Mouse (Mus musculus): ENCODE data around the gene Galnt6. TPM values are rescaled to one million over a fixed set of nuclear protein-coding genes. Genes with fewer than 3 reads are reported as not detected.

Gene Galnt6
- polyA plus RNA-seq, 1 experiment from 2014 or later: 1.3 TPM

GRCm38 (mm10) chr15:100732580-100732979 lies 3.4 kb upstream of the Galnt6 start:
- Histone ChIP-seq H3K4me1 (peaks cover 62% of the 10 kb centered on the region), H3K36me3 (no peaks in the 10 kb centered on the region), H3K27me3 (replicated peaks) (peaks cover 56% of the 10 kb centered on the region), H3K27ac (no peak overlapping the region), H3K4me2 (no peak overlapping the region), H3K9ac (no peak overlapping the region), H3K4me3 (no peak overlapping the region), H3K9me3 (replicated peaks) (no peaks in the 10 kb centered on the region)
- 16% methylated on average over 5 of the region's 5 CpGs for WGBS (ENCODE audit: insufficient replicate concordance)
- no peak for ATAC-seq

- Histone ChIP-seq H3K4me2 (no peak overlapping the region), H3K27me3 (replicated peaks) (peaks cover 71% of the 10 kb centered on the region), H3K4me3 (no peak overlapping the region), H3K9me3 (replicated peaks) (no peaks in the 10 kb centered on the region), H3K4me1 (peaks cover 53% of the 10 kb centered on the region), H3K27ac (no peak overlapping the region), H3K36me3 (no peaks in the 10 kb centered on the region), H3K9ac (no peak overlapping the region)
- no peak for ATAC-seq
- 37% methylated on average over 9 of the region's 9 CpGs for WGBS (ENCODE audit: insufficient replicate concordance)
Observed at GRCm38 (mm10) chr15:100731081-100731480, 1.9 kb upstream of the Galnt6 start.

- Histone ChIP-seq H3K36me3 (no peaks in the 10 kb centered on the region), H3K4me2 (peak overlapping the region; percentile 74), H3K27me3 (replicated peaks) (peaks cover 84% of the 10 kb centered on the region), H3K9me3 (replicated peaks) (no peaks in the 10 kb centered on the region), H3K9ac (0 out of 2 replicates have a peak overlapping the region, but pooled peaks have one; percentile 20), H3K4me1 (peaks cover 34% of the 10 kb centered on the region), H3K27ac (no peak overlapping the region), H3K4me3 (peak overlapping the region; percentile 48)
- no peak for ATAC-seq
- 22% methylated on average over 9 of the region's 9 CpGs for WGBS (ENCODE audit: insufficient replicate concordance)
Observed at GRCm38 (mm10) chr15:100728586-100728985, 590 bp downstream of the Galnt6 start.

- Histone ChIP-seq H3K36me3 (no peaks in the 10 kb centered on the region), H3K4me3 (no peak overlapping the region), H3K4me1 (peaks cover 31% of the 10 kb centered on the region), H3K4me2 (no peak overlapping the region), H3K27me3 (replicated peaks) (peaks cover 84% of the 10 kb centered on the region), H3K9ac (no peak overlapping the region), H3K27ac (no peak overlapping the region), H3K9me3 (replicated peaks) (no peaks in the 10 kb centered on the region)
- no peak for ATAC-seq
- 66% methylated on average over 11 of the region's 11 CpGs for WGBS (ENCODE audit: insufficient replicate concordance)
Observed at GRCm38 (mm10) chr15:100727834-100728233, 1.3 kb downstream of the Galnt6 start.

GRCm38 (mm10) chr15:100726721-100727120 lies 2.5 kb downstream of the Galnt6 start:
- Histone ChIP-seq H3K27ac (no peak overlapping the region), H3K9ac (no peak overlapping the region), H3K36me3 (no peaks in the 10 kb centered on the region), H3K4me3 (no peak overlapping the region), H3K27me3 (replicated peaks) (peaks cover 81% of the 10 kb centered on the region), H3K4me2 (no peak overlapping the region), H3K9me3 (replicated peaks) (no peaks in the 10 kb centered on the region), H3K4me1 (peaks cover 20% of the 10 kb centered on the region)
- no peak for ATAC-seq
- WGBS (ENCODE audit: insufficient replicate concordance): 75% methylated on average over 11 of the region's 11 CpGs

GRCm38 (mm10) chr15:100723505-100723904 lies 5.7 kb downstream of the Galnt6 start:
- no peak for ATAC-seq
- no peak overlapping the region for H3K9ac ChIP-seq
- H3K27ac ChIP-seq: no peak overlapping the region
- 56% methylated on average over 14 of the region's 14 CpGs for WGBS (ENCODE audit: insufficient replicate concordance)
- H3K9me3 ChIP-seq (replicated peaks): no peaks in the 10 kb centered on the region
- peaks cover 2% of the 10 kb centered on the region for H3K4me1 ChIP-seq
- H3K27me3 ChIP-seq (replicated peaks): peaks cover 57% of the 10 kb centered on the region
- no peak overlapping the region for H3K4me3 ChIP-seq
- no peak overlapping the region for H3K4me2 ChIP-seq
- H3K36me3 ChIP-seq: no peaks in the 10 kb centered on the region

- no peaks in the 10 kb centered on the region for H3K36me3 ChIP-seq
- H3K27ac ChIP-seq: no peak overlapping the region
- H3K27me3 ChIP-seq (replicated peaks): peaks cover 48% of the 10 kb centered on the region
- ATAC-seq: no peak
- WGBS (ENCODE audit: insufficient replicate concordance): 53% methylated on average over 6 of the region's 6 CpGs
- no peaks in the 10 kb centered on the region for H3K9me3 ChIP-seq (replicated peaks)
- H3K4me2 ChIP-seq: no peak overlapping the region
- no peaks in the 10 kb centered on the region for H3K4me1 ChIP-seq
- H3K9ac ChIP-seq: no peak overlapping the region
- H3K4me3 ChIP-seq: no peak overlapping the region
Observed at GRCm38 (mm10) chr15:100722564-100722963, 6.6 kb downstream of the Galnt6 start.

GRCm38 (mm10) chr15:100722026-100722425 lies 7.2 kb downstream of the Galnt6 start:
- Histone ChIP-seq H3K4me2 (no peak overlapping the region), H3K27ac (no peak overlapping the region), H3K4me3 (no peak overlapping the region), H3K9me3 (replicated peaks) (no peaks in the 10 kb centered on the region), H3K9ac (no peak overlapping the region), H3K4me1 (no peaks in the 10 kb centered on the region), H3K27me3 (replicated peaks) (peaks cover 43% of the 10 kb centered on the region), H3K36me3 (no peaks in the 10 kb centered on the region)
- no peak for ATAC-seq
- WGBS (ENCODE audit: insufficient replicate concordance): 42% methylated on average over 4 of the region's 4 CpGs

GRCm38 (mm10) chr15:100721445-100721844 lies 7.7 kb downstream of the Galnt6 start:
- ATAC-seq: no peak
- WGBS (ENCODE audit: insufficient replicate concordance): 76% methylated on average over 5 of the region's 5 CpGs
- H3K9me3 ChIP-seq (replicated peaks): no peaks in the 10 kb centered on the region

GRCm38 (mm10) chr15:100720066-100720465 lies 9.1 kb downstream of the Galnt6 start:
- 66% methylated on average over 10 of the region's 10 CpGs for WGBS (ENCODE audit: insufficient replicate concordance)
- no peak overlapping the region for H3K27ac ChIP-seq
- no peaks in the 10 kb centered on the region for H3K36me3 ChIP-seq
- ATAC-seq: no peak
- H3K9ac ChIP-seq: no peak overlapping the region
- no peaks in the 10 kb centered on the region for H3K9me3 ChIP-seq (replicated peaks)
- no peaks in the 10 kb centered on the region for H3K4me1 ChIP-seq
- H3K4me2 ChIP-seq: no peak overlapping the region
- peaks cover 23% of the 10 kb centered on the region; the same call in 1 of the 2 replicates for H3K27me3 ChIP-seq (replicated peaks)
- no peak overlapping the region for H3K4me3 ChIP-seq

More at GRCm38 (mm10) chr15:100721445-100721844, 7.7 kb downstream of the Galnt6 start:
- Histone ChIP-seq H3K27ac (no peak overlapping the region), H3K4me2 (no peak overlapping the region), H3K9ac (no peak overlapping the region), H3K27me3 (replicated peaks) (peaks cover 37% of the 10 kb centered on the region), H3K4me3 (no peak overlapping the region), H3K36me3 (no peaks in the 10 kb centered on the region), H3K4me1 (no peaks in the 10 kb centered on the region)

GRCm38 (mm10) chr15:100719217-100719616 lies 10.0 kb downstream of the Galnt6 start:
- Histone ChIP-seq H3K9me3 (replicated peaks) (no peaks in the 10 kb centered on the region), H3K27me3 (replicated peaks) (peaks cover 20% of the 10 kb centered on the region; the same call in 1 of the 2 replicates), H3K36me3 (no peaks in the 10 kb centered on the region), H3K27ac (no peak overlapping the region), H3K9ac (no peak overlapping the region), H3K4me1 (no peaks in the 10 kb centered on the region), H3K4me2 (no peak overlapping the region), H3K4me3 (no peak overlapping the region)
- 79% methylated on average over 5 of the region's 5 CpGs for WGBS (ENCODE audit: insufficient replicate concordance)
- no peak for ATAC-seq

GRCm38 (mm10) chr15:100718572-100718971 lies 10.6 kb downstream of the Galnt6 start:
- no peaks in the 10 kb centered on the region for H3K9me3 ChIP-seq (replicated peaks)
- H3K27me3 ChIP-seq (replicated peaks): peaks cover 20% of the 10 kb centered on the region; the same call in 1 of the 2 replicates
- no peak overlapping the region for H3K4me3 ChIP-seq
- H3K4me1 ChIP-seq: no peaks in the 10 kb centered on the region
- no peaks in the 10 kb centered on the region for H3K36me3 ChIP-seq
- no peak overlapping the region for H3K9ac ChIP-seq
- ATAC-seq: no peak
- H3K27ac ChIP-seq: no peak overlapping the region
- WGBS (ENCODE audit: insufficient replicate concordance): 72% methylated on average over 11 of the region's 11 CpGs
- H3K4me2 ChIP-seq: no peak overlapping the region

- H3K36me3 ChIP-seq: no peaks in the 10 kb centered on the region
- H3K9me3 ChIP-seq (replicated peaks): no peaks in the 10 kb centered on the region
- H3K9ac ChIP-seq: no peak overlapping the region
- H3K27me3 ChIP-seq (replicated peaks): peaks cover 15% of the 10 kb centered on the region; the same call in 1 of the 2 replicates
- H3K4me3 ChIP-seq: no peak overlapping the region
- 41% methylated on average over 6 of the region's 6 CpGs for WGBS (ENCODE audit: insufficient replicate concordance)
- H3K4me1 ChIP-seq: no peaks in the 10 kb centered on the region
- ATAC-seq: no peak
- H3K4me2 ChIP-seq: no peak overlapping the region
- no peak overlapping the region for H3K27ac ChIP-seq
Observed at GRCm38 (mm10) chr15:100717933-100718332, 11.2 kb downstream of the Galnt6 start.
